Mouse (Mus musculus): ENCODE measurements around the gene Hmga1b.

DNA sequence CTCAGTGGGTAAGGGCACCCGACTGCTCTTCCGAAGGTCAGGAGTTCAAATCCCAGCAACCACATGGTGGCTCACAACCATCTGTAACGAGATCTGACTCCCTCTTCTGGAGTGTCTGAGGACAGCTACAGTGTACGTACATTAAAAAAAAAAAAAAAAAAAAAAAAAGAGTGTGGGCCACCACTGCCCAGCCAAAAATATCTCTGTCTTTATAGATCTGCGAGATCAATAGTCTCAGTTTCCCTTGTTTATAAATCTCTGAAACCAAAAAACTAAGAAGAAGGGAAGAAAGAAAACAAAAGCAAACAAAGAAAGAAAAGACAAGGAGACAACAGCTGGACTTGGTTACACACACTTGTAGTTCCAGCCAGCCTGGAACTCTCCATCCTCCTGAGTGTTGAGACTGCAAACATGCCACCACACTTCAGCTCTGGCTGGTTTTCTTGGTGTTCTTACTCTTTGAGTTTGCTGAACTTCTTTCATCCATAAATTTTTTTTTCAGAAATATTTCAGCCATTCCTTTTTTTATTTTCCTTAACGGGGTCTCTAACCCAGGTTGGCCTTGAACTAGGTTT lies 36.8 kb downstream of the Hmga1b start:
- no peak for TF ChIP-seq POLR2A (IDR thresholded peaks at IDR 0.05; ENCODE audit: insufficient read length, low read depth)
- TF ChIP-seq MAX (IDR thresholded peaks at IDR 0.05; ENCODE audit: low read depth) = no peak
- no peak for TF ChIP-seq TCF12 (IDR thresholded peaks at IDR 0.05; ENCODE audit: insufficient read depth, poor library complexity, severe bottlenecking)
- no peak for TF ChIP-seq MYOD1 (IDR thresholded peaks at IDR 0.05; ENCODE audit: control insufficient read depth in 1 of 3, insufficient read length in 2 of 3, low read depth in 2 of 3)
- no peak for TF ChIP-seq USF1 (IDR thresholded peaks at IDR 0.05; ENCODE audit: low read depth)
- TF ChIP-seq SRF (IDR thresholded peaks at IDR 0.05; ENCODE audit: control insufficient read depth, insufficient read length, low read depth) = no peak
- no peak for TF ChIP-seq E2F4 (IDR thresholded peaks at IDR 0.05; ENCODE audit: insufficient read depth)
- TF ChIP-seq POLR2AphosphoS2 (IDR thresholded peaks at IDR 0.05; ENCODE audit: insufficient read length, low read depth) = no peak
- TF ChIP-seq TCF3 (IDR thresholded peaks at IDR 0.05; ENCODE audit: insufficient read length, low read depth) = no peak
- no peak for TF ChIP-seq CEBPB (IDR thresholded peaks at IDR 0.05; ENCODE audit: insufficient read depth, poor library complexity, severe bottlenecking)
- TF ChIP-seq REST (IDR thresholded peaks at IDR 0.05; ENCODE audit: insufficient read depth, insufficient read length) = no peak
- TF ChIP-seq MYOG (IDR thresholded peaks at IDR 0.05; ENCODE audit: control insufficient read depth in 1 of 3, insufficient read depth in 1 of 3, insufficient read length in 2 of 3, low read depth in 2 of 3) = no peak

Data from myocyte (in vitro differentiated cells).